Mouse (Mus musculus) T-cell, adult 2 months (primary cell): ENCODE measurements around the gene Gtf2ird1.
"Not testable (repeated sequence)": the region's sequence is repeated elsewhere in the genome, so short reads cannot be mapped to it uniquely, and the experiment has no call there.

Experiments used
- DNase-seq: peaks from one replicate; pipeline ENCODE4 v3.0.0; 2022; ENCODE audit warnings: low spot score

Gene Gtf2ird1

GRCm38 (mm10) chr5:134473902-134474301 lies 17.4 kb upstream of the Gtf2ird1 start:
- DNase-seq: peak; percentile 36

- DNase-seq: no peak
Measured at GRCm38 (mm10) chr5:134470538-134471169, 14.1 kb upstream of the Gtf2ird1 start.

- DNase-seq: no peak
Measured at GRCm38 (mm10) chr5:134469559-134470150, 13.1 kb upstream of the Gtf2ird1 start.

- no peak for DNase-seq
Measured at GRCm38 (mm10) chr5:134468158-134468765, 11.7 kb upstream of the Gtf2ird1 start.

GRCm38 (mm10) chr5:134467030-134467549 lies 10.6 kb upstream of the Gtf2ird1 start:
- DNase-seq: no peak

GRCm38 (mm10) chr5:134466296-134467029 lies 9.9 kb upstream of the Gtf2ird1 start:
- DNase-seq: no peak

GRCm38 (mm10) chr5:134465197-134465596 lies 8.7 kb upstream of the Gtf2ird1 start:
- no peak for DNase-seq

GRCm38 (mm10) chr5:134464225-134464624 lies 7.7 kb upstream of the Gtf2ird1 start:
- no peak for DNase-seq

GRCm38 (mm10) chr5:134462731-134463130 lies 6.2 kb upstream of the Gtf2ird1 start:
- no peak for DNase-seq

GRCm38 (mm10) chr5:134462316-134462715 lies 5.8 kb upstream of the Gtf2ird1 start:
- no peak for DNase-seq

GRCm38 (mm10) chr5:134460546-134460945 lies 4.0 kb upstream of the Gtf2ird1 start:
- DNase-seq: no peak

GRCm38 (mm10) chr5:134459096-134459495 lies 2.6 kb upstream of the Gtf2ird1 start:
- DNase-seq: no peak

GRCm38 (mm10) chr5:134458416-134458815 lies 1.9 kb upstream of the Gtf2ird1 start:
- DNase-seq: no peak

- DNase-seq: no peak
Measured at GRCm38 (mm10) chr5:134457371-134457770, 855 bp upstream of the Gtf2ird1 start.

- DNase-seq: no peak
Measured at GRCm38 (mm10) chr5:134455914-134456423, 547 bp downstream of the Gtf2ird1 start.

GRCm38 (mm10) chr5:134455186-134455895 lies 1.2 kb downstream of the Gtf2ird1 start:
- DNase-seq: peak; percentile 15

- no peak for DNase-seq
Measured at GRCm38 (mm10) chr5:134454421-134454820, 2.1 kb downstream of the Gtf2ird1 start.

GRCm38 (mm10) chr5:134453577-134453976 lies 2.9 kb downstream of the Gtf2ird1 start:
- DNase-seq: no peak

GRCm38 (mm10) chr5:134446755-134447154 lies 9.8 kb downstream of the Gtf2ird1 start:
- not testable (repeated sequence) for DNase-seq

GRCm38 (mm10) chr5:134445895-134446294 lies 10.6 kb downstream of the Gtf2ird1 start:
- no peak for DNase-seq

- DNase-seq: peak; percentile 27
Measured at GRCm38 (mm10) chr5:134445208-134445831, 11.2 kb downstream of the Gtf2ird1 start.
